Mouse (Mus musculus): ENCODE measurements around the gene Mgat3. TPM values are rescaled to one million over a fixed set of nuclear protein-coding genes. Genes with fewer than 3 reads are reported as not detected.

The Mgat3 gene
- total and polyA plus RNA-seq, 3 experiments: not detected

DNA sequence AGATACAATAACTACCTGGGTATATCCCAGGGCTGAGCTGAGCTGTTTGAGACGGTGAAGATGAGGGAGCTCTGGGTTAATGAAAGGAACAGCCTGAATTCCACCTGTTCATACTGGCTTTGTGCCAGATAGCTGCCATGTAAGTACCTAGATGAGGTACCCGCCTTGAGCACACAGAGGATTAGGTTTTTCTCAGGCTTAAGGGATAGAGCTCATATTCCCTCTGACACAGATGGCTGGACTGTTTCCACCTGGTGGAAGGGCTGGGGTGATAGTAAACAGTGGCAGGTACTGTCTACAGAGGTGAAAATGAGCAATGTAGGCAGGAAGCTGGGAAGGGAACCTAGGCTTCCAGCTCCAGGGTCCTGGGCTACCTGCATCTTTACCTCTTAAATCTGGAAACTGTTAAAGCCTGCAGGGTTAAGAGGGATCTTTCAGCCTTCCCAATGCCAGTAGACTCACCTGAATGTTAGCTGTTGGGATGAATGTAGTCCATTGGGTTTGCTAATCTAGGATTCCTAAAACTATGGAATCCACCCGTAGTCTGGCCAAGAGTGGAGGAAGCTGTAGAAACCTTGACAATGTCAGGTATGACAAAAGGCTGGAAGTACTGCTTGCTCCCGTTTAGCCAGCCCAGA is 84.2 kb downstream of the Mgat3 start:
- TF ChIP-seq CHD1 (IDR thresholded peaks at IDR 0.05; ENCODE audit: low read depth, low read length): no peak
- TF ChIP-seq POLR2AphosphoS2 (IDR thresholded peaks at IDR 0.05; ENCODE audit: low read length): peak; percentile 96
- TF ChIP-seq SMC3 (IDR thresholded peaks at IDR 0.05; ENCODE audit: low read depth, low read length): no peak; the same call in none of the 2 replicates
- TF ChIP-seq BHLHE40 (IDR thresholded peaks at IDR 0.05; ENCODE audit: borderline replicate concordance, low read depth, low read length): no peak
- TF ChIP-seq TCF12 (IDR thresholded peaks at IDR 0.05; ENCODE audit: low read depth, low read length): no peak
- TF ChIP-seq USF2 (IDR thresholded peaks at IDR 0.05; ENCODE audit: borderline replicate concordance in 1 of 2, insufficient read depth in 1 of 2, low read depth in 1 of 2, low read length in 2 of 2): no peak
- peak; percentile 2 to 80; a peak in 2 of 4 replicates for TF ChIP-seq POLR2A (IDR thresholded peaks at IDR 0.05; ENCODE audit: control insufficient read depth in 1 of 2, insufficient read depth in 1 of 2, low read depth in 1 of 2, low read length in 2 of 2, poor library complexity in 1 of 2)
- TF ChIP-seq CHD2 (IDR thresholded peaks at IDR 0.05; ENCODE audit: low read length): peak; percentile 40
- TF ChIP-seq ZMIZ1 (IDR thresholded peaks at IDR 0.05; ENCODE audit: low read depth, low read length): peak; percentile 48; the same call in 1 of the 2 replicates
- TF ChIP-seq POLR2AphosphoS5 (IDR thresholded peaks at IDR 0.05; ENCODE audit: borderline replicate concordance, low read depth, low read length): peak; percentile 39; the same call in 1 of the 2 replicates
- no peak for TF ChIP-seq HCFC1 (IDR thresholded peaks at IDR 0.05; ENCODE audit: low read depth, low read length)
- 0 out of 2 replicates have a peak, but pooled peaks have one; percentile 7 for TF ChIP-seq MYB (IDR thresholded peaks at IDR 0.05; ENCODE audit: low read depth, low read length)
- no peak for TF ChIP-seq ELF1 (IDR thresholded peaks at IDR 0.05; ENCODE audit: low read depth, low read length)
- no peak for TF ChIP-seq UBTF (IDR thresholded peaks at IDR 0.05; ENCODE audit: borderline replicate concordance, insufficient read depth, low read depth, low read length)
- no peak for TF ChIP-seq ZKSCAN1 (IDR thresholded peaks at IDR 0.05; ENCODE audit: low read depth, low read length)
- TF ChIP-seq NRF1 (IDR thresholded peaks at IDR 0.05; ENCODE audit: insufficient read depth, low read depth, low read length, poor library complexity, severe bottlenecking): no peak
- TF ChIP-seq MAZ (IDR thresholded peaks at IDR 0.05; ENCODE audit: low read depth, low read length): no peak
- no peak for TF ChIP-seq MXI1 (IDR thresholded peaks at IDR 0.05; ENCODE audit: low read depth, low read length)
- peak overlapping the region; percentile 95 for H3K27ac ChIP-seq (ENCODE audit: control insufficient read depth, low read depth, low read length)
- H3K4me1 ChIP-seq (ENCODE audit: control insufficient read depth in 1 of 2, insufficient read depth in 2 of 2, low read length in 2 of 2): peaks cover 0 to 11% of the 10 kb centered on the region in 2 experiments; a peak in 2 of 4 replicates
- H3K9me3 ChIP-seq (replicated peaks; ENCODE audit: insufficient read depth, low read length): no peaks in the 10 kb centered on the region
- H3K9ac ChIP-seq (ENCODE audit: control insufficient read depth, low read depth, low read length, poor library complexity, severe bottlenecking): peak overlapping the region; percentile 93
- no peak overlapping the region; a peak in 1 of 4 replicates for H3K4me3 ChIP-seq (ENCODE audit: control insufficient read depth in 1 of 2, insufficient read depth in 1 of 2, low read depth in 2 of 2, low read length in 2 of 2)
- DNase-seq (ENCODE audit: low read depth, low spot score): peak; percentile 65
- no peaks in the 10 kb centered on the region for H3K27me3 ChIP-seq (ENCODE audit: control insufficient read depth in 1 of 2, insufficient read depth in 2 of 2, low read length in 2 of 2)
- H3K79me2 ChIP-seq (ENCODE audit: control insufficient read depth, insufficient read depth, low read length, poor library complexity): peaks cover 27% of the 10 kb centered on the region
- peaks cover 7 to 11% of the 10 kb centered on the region in 2 experiments; a peak in 3 of 4 replicates for H3K36me3 ChIP-seq (ENCODE audit: control insufficient read depth in 1 of 2, insufficient read depth in 2 of 2, low read length in 2 of 2)
